Mouse (Mus musculus) limb, embryonic 11.5 days (tissue): ENCODE measurements around the gene Gpr107. TPM values are rescaled to one million over a fixed set of nuclear protein-coding genes. Genes with fewer than 3 reads are reported as not detected.
"Not testable (repeated sequence)": the region's sequence is repeated elsewhere in the genome, so short reads cannot be mapped to it uniquely, and the experiment has no call there.

ENCODE experiments used
- ATAC-seq: fragments of 200-750 bp; cut with Nextera tagmentation; 2 replicates; pipeline ENCODE4 v1.8.0; 2017; ENCODE audit warnings: low read depth; ENCODE audit not compliant: insufficient number of reproducible peaks, low FRiP score, low TSS enrichment
- DNase-seq: peaks from one replicate; pipeline ENCODE4 v3.0.0-alpha.2; 2015; ENCODE audit warnings: low spot score
- H3K27ac ChIP-seq: fragments of 300-500 bp; sonication (generic); replicated peaks from 2 replicates; pipeline ENCODE4 v1.5.1; 2014; ENCODE audit warnings: low read depth, mild to moderate bottlenecking, low read length
- H3K27me3 ChIP-seq: fragments of 300-500 bp; sonication (generic); 2 replicates; pipeline ENCODE4 v1.6.1; 2014; ENCODE audit warnings: mild to moderate bottlenecking, low read length, mixed read lengths; ENCODE audit not compliant: control insufficient read depth, insufficient read depth
- H3K36me3 ChIP-seq: fragments of 300-500 bp; sonication (generic); 2 replicates; pipeline ENCODE4 v1.6.1; 2014; ENCODE audit warnings: mild to moderate bottlenecking, low read length, moderate library complexity, mixed read lengths; ENCODE audit not compliant: control insufficient read depth, insufficient read depth
- H3K4me1 ChIP-seq: fragments of 300-500 bp; sonication (generic); 2 replicates; pipeline ENCODE4 v1.6.1; 2014; ENCODE audit warnings: low read length, mixed read lengths; ENCODE audit not compliant: control insufficient read depth, insufficient read depth
- H3K4me2 ChIP-seq: fragments of 300-500 bp; sonication (generic); 2 replicates; pipeline ENCODE4 v1.6.1; 2014; ENCODE audit warnings: low read depth, mild to moderate bottlenecking, moderate library complexity; ENCODE audit not compliant: severe bottlenecking
- H3K4me3 ChIP-seq: fragments of 300-500 bp; sonication (generic); 2 replicates; pipeline ENCODE4 v1.5.1; 2014; ENCODE audit warnings: low read depth, low read length
- H3K9ac ChIP-seq: fragments of 300-500 bp; sonication (generic); 2 replicates; pipeline ENCODE4 v1.6.1; 2014; ENCODE audit warnings: mild to moderate bottlenecking, low read length
- H3K9me3 ChIP-seq: fragments of 300-500 bp; sonication (generic); 2 replicates; pipeline ENCODE4 v1.6.1; 2016; ENCODE audit warnings: low read length; ENCODE audit not compliant: control insufficient read depth
- WGBS: fragments of 180-500 bp; shearing (Covaris S2); extraction: QIAGEN DNeasy Blood & Tissue Kit; methylation state at CpG from one replicate; pipeline ENCODE4 v1.1.7; 2014; 5-methylcytosine and 5-hydroxymethylcytosine counted together
- polyA plus RNA-seq: library from polyadenylated mRNA; unstranded; fragments of >200 nt; fragmentation: Nextera tagmentation; extraction: Ambion mirVana; gene quantifications from 2 replicates; pipeline ENCODE4 v1.2.1, GENCODE M21; 2014

Gpr107 gene
- polyA plus RNA-seq, 1 experiment from 2014 or later = 23.8 TPM

DNA sequence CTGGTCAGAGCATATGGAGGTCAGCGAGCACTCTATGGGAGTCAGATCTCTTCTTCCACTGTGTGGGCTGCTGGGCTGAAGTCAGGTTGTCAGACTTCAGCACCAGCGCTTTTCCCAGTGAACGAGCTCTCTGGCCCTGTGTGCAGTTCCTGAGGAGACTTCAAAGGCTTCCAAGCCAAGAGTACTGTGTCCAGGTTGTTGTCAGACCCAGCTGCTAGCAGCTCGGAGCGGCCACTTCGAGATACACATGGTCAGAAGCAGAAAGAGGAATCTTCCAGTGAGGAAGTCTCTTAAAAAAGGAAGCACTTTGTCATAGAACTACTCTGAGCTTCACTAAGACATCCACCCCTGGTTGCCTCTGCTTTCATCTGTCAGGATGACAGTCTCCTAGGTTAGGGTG is 18.0 kb downstream of the Gpr107 start:
- peaks cover 9% of the 10 kb centered on the region for H3K36me3 ChIP-seq
- no peak for ATAC-seq
- WGBS = 88% methylated on average over 6 of the region's 6 CpGs

DNA sequence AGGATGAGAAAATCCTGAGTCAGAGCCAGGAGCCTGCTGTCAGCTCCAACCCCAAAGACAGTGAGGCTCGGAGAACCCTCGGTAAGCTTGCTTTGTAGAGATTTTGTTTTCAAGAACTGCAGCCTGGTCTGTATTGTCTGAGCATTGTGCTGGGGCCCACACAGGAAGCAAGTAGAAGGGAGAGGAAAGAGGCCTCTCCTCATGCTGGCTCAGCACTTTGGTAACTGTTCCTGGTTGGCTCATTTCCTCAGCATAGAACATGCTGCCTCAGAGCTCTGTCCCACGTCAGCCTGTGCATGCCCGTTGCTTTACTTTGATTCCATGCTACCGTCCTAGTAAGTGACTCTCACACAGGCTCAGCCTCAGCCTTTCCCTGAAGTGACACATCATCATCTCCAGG is 19.9 kb downstream of the Gpr107 start:
- DNase-seq = no peak
- H3K27me3 ChIP-seq = no peaks in the 10 kb centered on the region
- H3K36me3 ChIP-seq = peaks cover 19% of the 10 kb centered on the region
- no peak overlapping the region for H3K4me2 ChIP-seq
- H3K9me3 ChIP-seq = no peaks in the 10 kb centered on the region
- no peak overlapping the region for H3K4me3 ChIP-seq
- no peak for ATAC-seq
- H3K27ac ChIP-seq = no peak overlapping the region
- 87% methylated on average over 5 of the region's 5 CpGs for WGBS
- H3K4me1 ChIP-seq = no peaks in the 10 kb centered on the region
- no peak overlapping the region for H3K9ac ChIP-seq

More for the DNA sequence above, 18.0 kb downstream of the Gpr107 start:
- Histone ChIP-seq H3K27me3 (no peaks in the 10 kb centered on the region), H3K9me3 (no peaks in the 10 kb centered on the region), H3K4me1 (0 out of 2 replicates have a peak, but pooled peaks cover 2% of the 10 kb centered on the region), H3K4me3 (no peak overlapping the region), H3K27ac (no peak overlapping the region), H3K4me2 (no peak overlapping the region), H3K9ac (no peak overlapping the region)
- no peak for DNase-seq

DNA sequence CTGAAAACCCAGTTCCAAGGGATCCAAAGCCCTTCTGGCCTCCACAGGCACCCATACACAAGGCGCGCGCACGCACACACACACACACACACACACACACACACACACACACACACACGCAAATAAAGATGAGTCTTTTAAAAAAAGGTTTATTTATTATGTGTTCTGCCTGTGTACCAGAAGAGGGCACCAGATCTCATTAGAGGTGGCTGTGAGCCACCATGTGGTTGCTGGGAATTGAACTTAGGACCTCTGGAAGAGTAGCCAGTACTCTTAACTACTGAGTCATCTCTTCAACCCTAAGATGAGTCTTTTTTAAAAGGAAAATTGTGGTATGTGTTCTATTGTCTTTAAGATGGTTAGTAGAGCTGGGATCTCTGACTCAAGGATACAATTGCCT is 20.4 kb downstream of the Gpr107 start:
- Histone ChIP-seq H3K27ac (no peak overlapping the region), H3K9me3 (no peaks in the 10 kb centered on the region), H3K36me3 (peaks cover 22% of the 10 kb centered on the region), H3K4me2 (no peak overlapping the region), H3K9ac (no peak overlapping the region), H3K4me1 (no peaks in the 10 kb centered on the region), H3K27me3 (no peaks in the 10 kb centered on the region), H3K4me3 (no peak overlapping the region)
- WGBS = 88% methylated on average over 5 of the region's 5 CpGs
- ATAC-seq (no peak), DNase-seq (no peak)

DNA sequence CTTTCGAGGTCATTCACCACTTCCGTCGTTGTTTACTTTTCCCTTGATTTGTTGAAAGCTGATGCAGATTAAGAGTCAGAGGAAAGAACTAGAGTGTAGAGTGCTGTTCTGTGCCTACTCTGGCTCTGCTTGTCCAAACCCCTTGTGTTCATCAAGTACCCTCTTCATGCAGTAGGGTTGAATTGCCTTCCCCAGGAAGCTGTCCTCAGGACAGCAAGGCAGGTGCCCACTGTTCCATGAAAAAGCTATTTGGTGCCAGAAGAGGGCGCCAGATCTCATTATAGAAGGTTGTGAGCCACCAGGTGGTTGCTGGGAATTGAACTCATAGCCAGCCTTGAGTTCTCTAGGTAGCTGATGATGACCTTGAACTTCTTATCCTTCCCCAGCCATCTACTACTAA is 21.2 kb downstream of the Gpr107 start:
- Histone ChIP-seq H3K4me2 (no peak overlapping the region), H3K36me3 (peaks cover 27% of the 10 kb centered on the region)

DNA sequence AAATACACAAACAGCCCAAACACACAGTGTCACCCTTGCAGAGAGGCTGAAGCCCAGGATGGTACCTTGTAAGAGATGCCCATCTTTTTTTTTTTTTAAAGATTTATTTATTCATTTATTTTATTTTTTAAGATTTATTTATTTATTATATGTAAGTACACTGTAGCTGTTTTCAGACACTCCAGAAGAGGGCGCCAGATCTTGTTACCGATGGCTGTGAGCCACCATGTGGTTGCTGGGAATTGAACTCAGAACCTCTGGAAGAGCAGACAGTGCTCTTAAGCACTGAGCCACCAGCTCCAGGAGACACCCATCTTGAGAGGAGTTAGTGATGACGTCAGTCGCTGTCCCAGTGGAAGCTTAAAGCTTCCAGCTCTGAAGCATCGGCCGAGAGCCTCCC is 26.5 kb downstream of the Gpr107 start:
- H3K4me3 ChIP-seq, H3K27me3 ChIP-seq, DNase-seq, H3K4me1 ChIP-seq, H3K4me2 ChIP-seq, H3K9me3 ChIP-seq, H3K9ac ChIP-seq, ATAC-seq, H3K27ac ChIP-seq: not testable (repeated sequence)
- H3K36me3 ChIP-seq = peaks cover 20% of the 10 kb centered on the region
- WGBS = 84% methylated on average over 6 of the region's 6 CpGs

More for the DNA sequence above, 21.2 kb downstream of the Gpr107 start:
- no peak overlapping the region for H3K9ac ChIP-seq
- H3K4me1 ChIP-seq = no peaks in the 10 kb centered on the region
- ATAC-seq = no peak
- no peak for DNase-seq
- H3K4me3 ChIP-seq = no peak overlapping the region
- no peak overlapping the region for H3K27ac ChIP-seq
- 79% methylated on average over 4 of the region's 4 CpGs for WGBS
- no peaks in the 10 kb centered on the region for H3K27me3 ChIP-seq
- no peaks in the 10 kb centered on the region for H3K9me3 ChIP-seq

DNA sequence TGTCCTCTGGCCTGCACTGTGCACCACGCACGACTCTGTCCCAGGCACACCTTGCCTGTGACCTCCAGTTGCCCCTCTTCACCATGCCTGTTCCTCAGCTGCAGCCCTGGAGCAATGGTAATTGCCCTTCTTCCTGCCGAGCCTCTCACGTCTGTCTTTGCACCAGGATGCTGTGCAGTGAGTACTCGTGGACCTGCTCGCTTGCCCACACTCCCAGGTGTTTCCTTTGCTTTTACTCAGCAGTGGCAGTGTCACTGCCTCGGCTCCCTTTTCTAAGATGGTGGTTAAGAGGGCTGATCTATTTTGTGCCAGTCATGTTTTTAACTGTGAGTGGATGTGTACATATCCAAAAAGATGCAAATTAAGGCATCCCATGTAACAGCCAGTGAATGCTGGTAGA is 27.4 kb downstream of the Gpr107 start:
- H3K9me3 ChIP-seq = no peaks in the 10 kb centered on the region
- no peak overlapping the region for H3K9ac ChIP-seq
- ATAC-seq = no peak
- no peak overlapping the region for H3K4me2 ChIP-seq
- no peak overlapping the region for H3K4me3 ChIP-seq
- DNase-seq = no peak
- H3K36me3 ChIP-seq = peaks cover 20% of the 10 kb centered on the region
- H3K4me1 ChIP-seq = no peaks in the 10 kb centered on the region
- no peaks in the 10 kb centered on the region for H3K27me3 ChIP-seq
- no peak overlapping the region for H3K27ac ChIP-seq
- WGBS = 71% methylated on average over 7 of the region's 7 CpGs

DNA sequence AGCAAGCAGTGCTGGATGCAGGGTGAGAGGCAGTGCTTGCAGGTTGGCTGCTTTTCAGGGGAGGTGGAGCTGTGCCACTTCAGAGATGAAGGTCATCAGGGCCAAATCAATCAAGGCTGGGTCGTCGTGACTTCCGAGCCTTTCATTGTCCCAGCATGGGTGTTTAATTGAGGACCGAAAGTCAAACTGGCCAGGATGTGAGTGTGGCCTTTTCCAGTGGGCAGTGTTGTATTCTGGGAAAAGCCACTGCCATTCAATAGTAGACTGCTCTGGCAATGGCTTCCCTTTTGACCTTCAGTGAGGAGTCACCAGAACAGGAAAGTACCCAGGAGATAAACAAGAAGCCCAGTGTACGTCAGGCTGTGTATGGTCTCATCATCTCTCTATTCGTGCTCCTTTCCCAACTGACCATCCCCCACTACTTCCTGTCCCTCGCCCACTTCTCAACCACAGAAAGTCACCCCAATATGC is 28.0 kb downstream of the Gpr107 start:
- Histone ChIP-seq H3K4me2 (no peak overlapping the region), H3K9me3 (no peaks in the 10 kb centered on the region), H3K36me3 (peaks cover 20% of the 10 kb centered on the region), H3K27ac (no peak overlapping the region), H3K4me1 (no peaks in the 10 kb centered on the region), H3K27me3 (no peaks in the 10 kb centered on the region), H3K4me3 (no peak overlapping the region), H3K9ac (no peak overlapping the region)
- WGBS = 68% methylated on average over 7 of the region's 7 CpGs
- DNase-seq (no peak), ATAC-seq (no peak)

DNA sequence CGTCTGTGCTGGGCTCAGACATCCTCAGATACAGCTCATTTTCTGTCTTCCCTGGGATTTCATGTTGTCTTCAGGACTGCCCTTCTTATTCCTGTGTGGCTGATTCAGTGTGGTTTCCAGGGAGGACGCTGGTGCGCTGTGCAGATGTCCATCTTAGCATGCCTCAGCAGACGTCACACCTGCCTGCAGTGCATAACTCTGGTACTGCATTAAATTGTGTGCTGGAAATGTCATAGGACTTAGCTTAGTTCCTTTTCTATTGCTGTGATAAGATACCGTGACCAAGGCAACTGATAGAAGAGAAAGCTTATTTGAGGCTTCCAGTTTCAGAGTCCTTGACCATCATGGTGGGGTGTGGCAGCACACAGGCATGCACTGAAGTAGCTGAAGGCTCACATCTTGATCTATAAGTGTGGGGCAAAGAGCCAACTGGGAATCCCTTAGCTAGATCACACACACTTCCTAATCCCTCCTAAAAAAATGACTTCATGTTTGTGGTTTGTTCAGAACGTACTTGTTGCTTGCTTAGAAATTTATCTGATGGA is 30.7 kb downstream of the Gpr107 start:
- 91% methylated on average over 6 of the region's 6 CpGs for WGBS

DNA sequence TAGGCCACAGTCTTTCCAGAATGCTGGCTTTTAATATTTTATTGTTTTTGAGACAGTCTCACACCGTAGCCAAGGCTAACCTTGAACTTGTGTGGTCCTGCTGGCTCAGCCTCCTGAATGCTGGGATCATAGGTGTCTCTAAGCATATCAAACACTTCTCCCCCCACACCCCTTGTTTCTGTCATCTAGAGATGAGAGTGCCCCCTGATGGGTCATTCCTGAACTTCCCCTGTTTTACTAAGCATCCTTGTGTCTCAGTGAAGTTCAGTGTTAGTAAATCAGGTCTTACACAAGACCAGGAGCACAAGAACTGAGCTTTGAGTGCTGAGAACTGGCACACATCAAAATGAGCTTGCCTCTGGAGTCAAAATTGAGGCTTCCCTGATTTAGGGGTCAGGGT is 31.7 kb downstream of the Gpr107 start:
- ATAC-seq = no peak
- no peak for DNase-seq
- Histone ChIP-seq H3K4me1 (no peaks in the 10 kb centered on the region), H3K9me3 (no peaks in the 10 kb centered on the region), H3K9ac (no peak overlapping the region), H3K36me3 (peaks cover 12% of the 10 kb centered on the region), H3K27ac (no peak overlapping the region), H3K27me3 (no peaks in the 10 kb centered on the region), H3K4me3 (no peak overlapping the region), H3K4me2 (no peak overlapping the region)
- WGBS = 94% methylated on average over 1 of the region's 1 CpGs

More for the DNA sequence above, 30.7 kb downstream of the Gpr107 start:
- Histone ChIP-seq H3K4me1 (no peaks in the 10 kb centered on the region), H3K4me3 (no peak overlapping the region), H3K27me3 (no peaks in the 10 kb centered on the region), H3K27ac (no peak overlapping the region), H3K4me2 (no peak overlapping the region), H3K9ac (no peak overlapping the region), H3K36me3 (peaks cover 13% of the 10 kb centered on the region), H3K9me3 (no peaks in the 10 kb centered on the region)
- no peak for ATAC-seq
- no peak for DNase-seq
